Mouse (Mus musculus): ENCODE measurements around the gene Gm428. TPM values are rescaled to one million over a fixed set of nuclear protein-coding genes. Genes with fewer than 3 reads are reported as not detected.
"Not testable (repeated sequence)": the region's sequence is repeated elsewhere in the genome, so short reads cannot be mapped to it uniquely, and the experiment has no call there.

Gm428 gene
- not detected in 2 replicates for polyA plus RNA-seq (2015; fragmentation: Nextera tagmentation; extraction: Ambion mirVana)

DNA sequence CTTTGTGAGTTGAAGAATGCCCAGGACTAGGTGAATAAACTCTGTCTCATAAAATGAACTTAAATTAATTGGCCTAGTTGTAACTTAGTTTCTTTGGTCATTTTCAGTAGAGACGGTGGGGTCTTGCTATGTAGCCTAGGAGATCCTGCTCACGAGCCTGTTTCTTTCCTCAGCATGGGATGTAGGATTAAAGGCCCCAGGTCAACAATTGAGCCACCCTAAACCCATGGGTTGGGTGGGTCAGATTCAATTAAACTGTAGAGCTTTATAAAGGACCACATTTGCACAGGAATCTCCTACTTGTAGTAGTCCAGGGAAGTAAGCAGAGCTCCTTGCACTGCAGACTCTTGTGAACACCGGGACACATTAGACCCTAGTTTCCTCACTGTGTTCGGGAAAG lies at the start of gene Gm428:
Gene Gm428, plus strand, starts transcription at position 301 of the 400 bp plus-strand sequence.
- not testable (repeated sequence) for H3K4me1 ChIP-seq (replicated peaks; ENCODE audit: insufficient read depth, low read length); H3K36me3 ChIP-seq (ENCODE audit: insufficient read depth, low read length); DNase-seq (ENCODE audit: low spot score); H3K4me2 ChIP-seq (ENCODE audit: low read length); H3K4me3 ChIP-seq (replicated peaks; ENCODE audit: low read depth, low read length); H3K9ac ChIP-seq (ENCODE audit: low read depth, low read length); H3K27me3 ChIP-seq (ENCODE audit: insufficient read depth, low read length); H3K9me3 ChIP-seq (replicated peaks; ENCODE audit: low read length); ATAC-seq (replicated peaks; ENCODE audit: low FRiP score, low read depth); H3K27ac ChIP-seq
- WGBS: no CpG with 5 or more reads among the region's 4 CpGs

GRCm38 (mm10) chr4:73637821-73638220 lies 45.5 kb upstream of the Gm428 start, which contains the start of gene Gm11236:
TSS of gene Gm11236 (plus strand) at chr4:73638121.
- H3K9me3 ChIP-seq (replicated peaks; ENCODE audit: low read length); H3K4me3 ChIP-seq (replicated peaks; ENCODE audit: low read depth, low read length); H3K4me1 ChIP-seq (replicated peaks; ENCODE audit: insufficient read depth, low read length); H3K27me3 ChIP-seq (ENCODE audit: insufficient read depth, low read length); H3K4me2 ChIP-seq (ENCODE audit: low read length); H3K36me3 ChIP-seq (ENCODE audit: insufficient read depth, low read length); ATAC-seq (replicated peaks; ENCODE audit: low FRiP score, low read depth); DNase-seq (ENCODE audit: low spot score); H3K9ac ChIP-seq (ENCODE audit: low read depth, low read length); H3K27ac ChIP-seq: not testable (repeated sequence)
- no CpG with 5 or more reads among the region's 4 CpGs for WGBS

DNA sequence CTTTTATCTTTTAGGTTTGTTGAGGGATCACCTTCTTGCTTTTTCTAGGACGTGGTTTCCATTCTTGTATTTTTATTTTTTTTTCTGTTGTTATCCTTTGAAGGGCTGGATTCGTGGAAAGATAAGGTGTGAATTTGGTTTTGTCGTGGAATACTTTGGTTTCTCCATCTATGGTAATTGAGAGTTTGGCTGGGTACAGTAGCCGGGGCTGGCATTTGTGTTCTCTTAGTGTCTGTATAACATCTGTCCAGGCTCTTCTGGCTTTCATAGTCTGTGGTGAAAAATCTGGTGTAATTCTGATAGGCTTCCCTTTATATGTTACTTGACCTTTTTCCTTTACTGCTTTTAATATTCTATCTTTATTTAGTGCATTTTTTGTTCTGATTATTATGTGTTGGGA lies 21.5 kb upstream of the Gm428 start:
- H3K27me3 ChIP-seq (ENCODE audit: insufficient read depth, low read length); H3K4me2 ChIP-seq (ENCODE audit: low read length); H3K4me3 ChIP-seq (replicated peaks; ENCODE audit: low read depth, low read length); H3K27ac ChIP-seq; H3K36me3 ChIP-seq (ENCODE audit: insufficient read depth, low read length); ATAC-seq (replicated peaks; ENCODE audit: low FRiP score, low read depth); H3K4me1 ChIP-seq (replicated peaks; ENCODE audit: insufficient read depth, low read length); DNase-seq (ENCODE audit: low spot score); H3K9me3 ChIP-seq (replicated peaks; ENCODE audit: low read length); H3K9ac ChIP-seq (ENCODE audit: low read depth, low read length): not testable (repeated sequence)
- WGBS: 91% methylated on average over 4 of the region's 4 CpGs

DNA sequence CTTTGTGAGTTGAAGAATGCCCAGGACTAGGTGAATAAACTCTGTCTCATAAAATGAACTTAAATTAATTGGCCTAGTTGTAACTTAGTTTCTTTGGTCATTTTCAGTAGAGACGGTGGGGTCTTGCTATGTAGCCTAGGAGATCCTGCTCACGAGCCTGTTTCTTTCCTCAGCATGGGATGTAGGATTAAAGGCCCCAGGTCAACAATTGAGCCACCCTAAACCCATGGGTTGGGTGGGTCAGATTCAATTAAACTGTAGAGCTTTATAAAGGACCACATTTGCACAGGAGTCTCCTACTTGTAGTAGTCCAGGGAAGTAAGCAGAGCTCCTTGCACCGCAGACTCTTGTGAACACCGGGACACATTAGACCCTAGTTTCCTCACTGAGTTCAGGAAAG lies 15.3 kb upstream of the Gm428 start, which contains the start of gene Gm11239:
Gene Gm11239, plus strand, starts transcription at position 301 of the 400 bp plus-strand sequence.
- not testable (repeated sequence) for H3K9me3 ChIP-seq (replicated peaks; ENCODE audit: low read length); H3K27me3 ChIP-seq (ENCODE audit: insufficient read depth, low read length); H3K27ac ChIP-seq; H3K9ac ChIP-seq (ENCODE audit: low read depth, low read length); H3K36me3 ChIP-seq (ENCODE audit: insufficient read depth, low read length); H3K4me2 ChIP-seq (ENCODE audit: low read length); ATAC-seq (replicated peaks; ENCODE audit: low FRiP score, low read depth); H3K4me3 ChIP-seq (replicated peaks; ENCODE audit: low read depth, low read length); DNase-seq (ENCODE audit: low spot score); H3K4me1 ChIP-seq (replicated peaks; ENCODE audit: insufficient read depth, low read length)
- WGBS: no CpG with 5 or more reads among the region's 4 CpGs

- no peaks in the 10 kb centered on the region for H3K36me3 ChIP-seq (ENCODE audit: insufficient read depth, low read length)
- H3K27ac ChIP-seq: no peak overlapping the region
- no peak overlapping the region for H3K4me3 ChIP-seq (replicated peaks; ENCODE audit: low read depth, low read length)
- no peaks in the 10 kb centered on the region for H3K9me3 ChIP-seq (replicated peaks; ENCODE audit: low read length)
- no peak overlapping the region for H3K9ac ChIP-seq (ENCODE audit: low read depth, low read length)
- TF ChIP-seq CTCF (IDR thresholded peaks at IDR 0.05; ENCODE audit: low read depth): no peak
- H3K27me3 ChIP-seq (ENCODE audit: insufficient read depth, low read length): no peaks in the 10 kb centered on the region
- ATAC-seq (replicated peaks; ENCODE audit: low FRiP score, low read depth) (no peak), DNase-seq (ENCODE audit: low spot score) (no peak)
- WGBS: 90% methylated on average over 1 of the region's 1 CpGs
- H3K4me1 ChIP-seq (replicated peaks; ENCODE audit: insufficient read depth, low read length): no peaks in the 10 kb centered on the region
- no peak overlapping the region for H3K4me2 ChIP-seq (ENCODE audit: low read length)
These were observed 35.4 kb downstream of the Gm428 start for GRCm38 (mm10) chr4:73718761-73719160.

- Histone ChIP-seq H3K27ac (no peak overlapping the region), H3K4me2 (ENCODE audit: low read length) (no peak overlapping the region), H3K9ac (ENCODE audit: low read depth, low read length) (no peak overlapping the region), H3K27me3 (ENCODE audit: insufficient read depth, low read length) (no peaks in the 10 kb centered on the region), H3K4me1 (replicated peaks; ENCODE audit: insufficient read depth, low read length) (no peaks in the 10 kb centered on the region), H3K4me3 (replicated peaks; ENCODE audit: low read depth, low read length) (no peak overlapping the region), H3K36me3 (ENCODE audit: insufficient read depth, low read length) (no peaks in the 10 kb centered on the region), H3K9me3 (replicated peaks; ENCODE audit: low read length) (no peaks in the 10 kb centered on the region)
- DNase-seq (ENCODE audit: low spot score): no peak
- TF ChIP-seq CTCF (IDR thresholded peaks at IDR 0.05; ENCODE audit: low read depth): no peak
- ATAC-seq (replicated peaks; ENCODE audit: low FRiP score, low read depth): no peak
These were observed 36.5 kb downstream of the Gm428 start for GRCm38 (mm10) chr4:73719819-73720218.

Other genes starting within 250 kb of the Gm428 start
- not detected in 2 replicates for gene Gm11238, start 75.6 kb upstream of the Gm428 start, polyA plus RNA-seq (2015; fragmentation: Nextera tagmentation; extraction: Ambion mirVana)
- not detected in 2 replicates for gene Gm11237, start 60.5 kb upstream of the Gm428 start, polyA plus RNA-seq (2015; fragmentation: Nextera tagmentation; extraction: Ambion mirVana)
- gene Gm11236, start 45.4 kb upstream of the Gm428 start, polyA plus RNA-seq (2015; fragmentation: Nextera tagmentation; extraction: Ambion mirVana): not detected in 2 replicates
- gene Gm11239, start 15.2 kb upstream of the Gm428 start, polyA plus RNA-seq (2015; fragmentation: Nextera tagmentation; extraction: Ambion mirVana): not detected in 2 replicates
- 3.4 TPM in 2 replicates for gene Rasef, start 107.5 kb downstream of the Gm428 start, polyA plus RNA-seq (2015; fragmentation: Nextera tagmentation; extraction: Ambion mirVana)
- not detected in 2 replicates for gene Gm11758, start 192.8 kb downstream of the Gm428 start, polyA plus RNA-seq (2015; fragmentation: Nextera tagmentation; extraction: Ambion mirVana)
- gene Gm11757, start 207.6 kb downstream of the Gm428 start, polyA plus RNA-seq (2015; fragmentation: Nextera tagmentation; extraction: Ambion mirVana): not detected in 2 replicates
- gene Gm13871, start 222.4 kb downstream of the Gm428 start, polyA plus RNA-seq (2015; fragmentation: Nextera tagmentation; extraction: Ambion mirVana): not detected in 2 replicates
- gene Gm11756, start 237.2 kb downstream of the Gm428 start, polyA plus RNA-seq (2015; fragmentation: Nextera tagmentation; extraction: Ambion mirVana): not detected in 2 replicates

Measured in kidney, postnatal 0 days (tissue).